Mouse (Mus musculus): ENCODE measurements at regions not wholly inside any gene's neighbourhood (a gene's known extent, or its start where the extent isn't known, plus 50 kb on each side); places are given as distances from the start of the nearest gene placed in this dataset.

GRCm38 (mm10) chr9:115488913-115489809, 178.9 kb upstream of the Stt3b start:
- Histone ChIP-seq H3K4me3 (no peak overlapping the region), H3K27ac (no peak overlapping the region)
- intact Hi-C loops (cut with DNase I): no loop called here
- DNase-seq (ENCODE audit: extremely low spot score in 1 of 2, low spot score in 2 of 2): no peak
- no peak for TF ChIP-seq CTCF (IDR thresholded peaks at IDR 0.05)

- no peak overlapping the region for H3K4me3 ChIP-seq
- no peak for TF ChIP-seq CTCF (IDR thresholded peaks at IDR 0.05)
- DNase-seq (ENCODE audit: extremely low spot score in 1 of 2, low spot score in 2 of 2): no peak
- H3K27ac ChIP-seq: no peak overlapping the region
- intact Hi-C loops (cut with DNase I): no loop called here
These were observed 182.4 kb upstream of the Stt3b start for GRCm38 (mm10) chr9:115492431-115493171.

GRCm38 (mm10) chr9:115493765-115494164, 183.5 kb upstream of the Stt3b start:
- TF ChIP-seq CTCF (IDR thresholded peaks at IDR 0.05): no peak
- DNase-seq (ENCODE audit: extremely low spot score in 1 of 2, low spot score in 2 of 2): no peak
- Histone ChIP-seq H3K27ac (no peak overlapping the region), H3K4me3 (no peak overlapping the region)
- intact Hi-C loops (cut with DNase I): no loop called here

DNA sequence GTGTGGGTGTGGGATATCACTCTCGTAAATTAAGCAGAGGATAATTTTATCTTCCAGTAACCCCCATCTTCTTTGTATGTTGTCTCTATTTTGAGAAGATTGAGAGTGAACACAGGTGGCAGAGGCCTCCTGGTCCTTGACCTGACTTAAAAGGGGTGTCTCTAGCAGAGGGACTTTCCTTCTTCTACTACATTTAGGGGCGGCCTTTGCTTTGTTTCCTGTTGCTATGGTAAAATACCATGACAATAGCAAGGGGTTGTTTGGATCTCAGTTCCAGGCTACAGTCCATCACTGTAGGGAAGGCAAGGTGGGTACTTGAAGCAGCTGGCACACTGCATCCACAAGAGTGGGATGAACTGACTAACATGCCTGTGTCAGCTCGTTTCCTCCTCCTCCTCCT, 189.3 kb upstream of the Stt3b start:
- DNase-seq (ENCODE audit: extremely low spot score in 1 of 2, low spot score in 2 of 2): no peak
- Histone ChIP-seq H3K27ac (no peak overlapping the region), H3K4me3 (no peak overlapping the region)
- intact Hi-C loops (cut with DNase I): no loop called here
- no peak for TF ChIP-seq CTCF (IDR thresholded peaks at IDR 0.05)

- intact Hi-C loops (cut with DNase I): no loop called here
- Histone ChIP-seq H3K4me3 (no peak overlapping the region), H3K27ac (no peak overlapping the region)
- no peak for DNase-seq (ENCODE audit: extremely low spot score in 1 of 2, low spot score in 2 of 2)
- TF ChIP-seq CTCF (IDR thresholded peaks at IDR 0.05): no peak
These were observed 194.6 kb upstream of the Stt3b start for GRCm38 (mm10) chr9:115504789-115505188.

DNA sequence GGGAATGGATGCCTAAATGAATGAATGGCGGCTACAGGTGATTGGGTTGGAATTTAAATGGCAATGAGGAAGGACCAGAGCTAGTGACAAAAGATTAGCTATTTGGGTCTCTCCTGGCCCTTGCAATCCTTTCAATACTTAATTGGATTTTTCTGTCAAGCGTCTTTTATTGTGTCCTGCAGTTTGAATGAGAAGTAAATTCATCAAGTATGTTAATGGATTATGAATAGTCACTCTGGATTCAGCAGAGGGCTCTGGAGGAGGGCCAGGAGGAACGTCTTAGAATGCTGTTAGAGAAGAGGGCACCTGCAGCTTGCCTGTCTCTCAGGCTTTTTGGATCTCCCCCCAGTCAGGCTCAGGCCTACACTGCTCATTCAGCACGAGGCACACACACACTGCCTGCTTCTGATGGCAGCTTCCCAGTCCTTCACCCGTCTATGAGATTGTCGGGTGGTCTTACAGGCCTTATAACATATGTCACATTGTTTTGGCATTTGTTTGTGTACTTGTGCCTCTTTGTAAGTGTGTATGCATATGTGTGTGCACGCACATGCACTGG, 197.0 kb upstream of the Stt3b start:
- Histone ChIP-seq H3K27ac (no peak overlapping the region), H3K4me3 (no peak overlapping the region)
- no peak for TF ChIP-seq CTCF (IDR thresholded peaks at IDR 0.05)
- intact Hi-C loops (cut with DNase I): no loop called here
- no peak for DNase-seq (ENCODE audit: extremely low spot score in 1 of 2, low spot score in 2 of 2)

- no peak overlapping the region for H3K27ac ChIP-seq
- intact Hi-C loops (cut with DNase I): no loop called here
- no peak for TF ChIP-seq CTCF (IDR thresholded peaks at IDR 0.05)
- no peak for DNase-seq (ENCODE audit: extremely low spot score in 1 of 2, low spot score in 2 of 2)
- H3K4me3 ChIP-seq: no peak overlapping the region
These were observed 202.8 kb upstream of the Stt3b start for GRCm38 (mm10) chr9:115512835-115513629.

DNA sequence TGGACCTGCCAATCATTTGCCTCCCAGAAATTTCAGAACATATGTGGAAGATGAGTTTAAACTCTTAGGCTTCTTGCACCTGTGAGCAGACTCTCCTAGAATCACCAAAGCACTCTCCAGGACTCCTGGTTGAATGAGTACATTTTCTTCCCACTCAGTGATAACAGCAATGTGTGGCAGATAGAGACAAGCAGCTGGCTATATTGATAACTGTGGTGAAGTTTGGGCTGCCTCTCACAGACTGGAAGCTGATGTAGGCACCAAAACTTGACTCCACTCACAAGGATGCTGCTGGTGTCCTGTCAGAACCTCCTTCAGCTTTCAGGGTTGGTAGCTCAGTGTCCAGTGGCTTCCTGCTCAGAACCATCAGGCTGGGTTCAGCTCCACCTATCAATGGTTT, 207.7 kb upstream of the Stt3b start:
- Histone ChIP-seq H3K27ac (no peak overlapping the region), H3K4me3 (no peak overlapping the region)
- no peak for TF ChIP-seq CTCF (IDR thresholded peaks at IDR 0.05)
- DNase-seq (ENCODE audit: extremely low spot score in 1 of 2, low spot score in 2 of 2): no peak
- intact Hi-C loops (cut with DNase I): no loop called here

- DNase-seq (ENCODE audit: extremely low spot score in 1 of 2, low spot score in 2 of 2): no peak
- no peak overlapping the region for H3K4me3 ChIP-seq
- TF ChIP-seq CTCF (IDR thresholded peaks at IDR 0.05): no peak
- intact Hi-C loops (cut with DNase I): no loop called here
- no peak overlapping the region for H3K27ac ChIP-seq
These were observed 213.9 kb upstream of the Stt3b start for GRCm38 (mm10) chr9:115524161-115524560.

- Histone ChIP-seq H3K27ac (no peak overlapping the region), H3K4me3 (no peak overlapping the region)
- intact Hi-C loops (cut with DNase I): no loop called here
- no peak for TF ChIP-seq CTCF (IDR thresholded peaks at IDR 0.05)
- DNase-seq (ENCODE audit: extremely low spot score in 1 of 2, low spot score in 2 of 2): no peak
These were observed 214.4 kb upstream of the Stt3b start for GRCm38 (mm10) chr9:115524591-115524990.

GRCm38 (mm10) chr9:115526322-115526721, 216.1 kb upstream of the Stt3b start:
- H3K4me3 ChIP-seq: no peak overlapping the region
- intact Hi-C loops (cut with DNase I): no loop called here
- no peak overlapping the region for H3K27ac ChIP-seq
- no peak for DNase-seq (ENCODE audit: extremely low spot score in 1 of 2, low spot score in 2 of 2)
- no peak for TF ChIP-seq CTCF (IDR thresholded peaks at IDR 0.05)
